Mouse (Mus musculus): ENCODE measurements at regions not wholly inside any gene's neighbourhood (a gene's known extent, or its start where the extent isn't known, plus 50 kb on each side); places are given as distances from the start of the nearest gene placed in this dataset.

- H3K36me3 ChIP-seq (ENCODE audit: control insufficient read depth, insufficient read depth, low read length): no peaks in the 10 kb centered on the region
- H3K9me3 ChIP-seq (ENCODE audit: control insufficient read depth, low read length): no peaks in the 10 kb centered on the region
- H3K4me1 ChIP-seq (ENCODE audit: control insufficient read depth, insufficient read depth, low read length): no peaks in the 10 kb centered on the region
- no peak overlapping the region for H3K4me3 ChIP-seq (ENCODE audit: low read depth, low read length)
- no peak overlapping the region for H3K4me2 ChIP-seq (ENCODE audit: low read depth, low read length)
- H3K9ac ChIP-seq (replicated peaks; ENCODE audit: low read depth, low read length): no peak overlapping the region
- no peak for ATAC-seq (ENCODE audit: low read depth)
- H3K27me3 ChIP-seq (ENCODE audit: control insufficient read depth, insufficient read depth, low read length): no peaks in the 10 kb centered on the region
- no peak overlapping the region for H3K27ac ChIP-seq (ENCODE audit: low read depth, low read length)
Observed at GRCm38 (mm10) chr4:7997575-7997953, 241.3 kb downstream of the Car8 start.

- 15% methylated on average over 6 of the region's 6 CpGs for WGBS
- Histone ChIP-seq H3K27me3 (ENCODE audit: control insufficient read depth, insufficient read depth, low read length) (no peaks in the 10 kb centered on the region), H3K4me1 (ENCODE audit: control insufficient read depth, insufficient read depth, low read length) (no peaks in the 10 kb centered on the region), H3K4me3 (ENCODE audit: low read depth, low read length) (no peak overlapping the region), H3K4me2 (ENCODE audit: low read depth, low read length) (no peak overlapping the region), H3K27ac (ENCODE audit: low read depth, low read length) (no peak overlapping the region), H3K9ac (replicated peaks; ENCODE audit: low read depth, low read length) (no peak overlapping the region), H3K36me3 (ENCODE audit: control insufficient read depth, insufficient read depth, low read length) (no peaks in the 10 kb centered on the region), H3K9me3 (ENCODE audit: control insufficient read depth, low read length) (no peaks in the 10 kb centered on the region)
- ATAC-seq (ENCODE audit: low read depth): no peak
Observed at GRCm38 (mm10) chr4:7996923-7997574, 241.8 kb downstream of the Car8 start.

- WGBS: 57% methylated on average over 3 of the region's 3 CpGs
- no peak for ATAC-seq (ENCODE audit: low read depth)
Observed at GRCm38 (mm10) chr4:7992944-7993343, 245.9 kb downstream of the Car8 start.

GRCm38 (mm10) chr4:7987781-7988180, 251.1 kb downstream of the Car8 start:
- Histone ChIP-seq H3K9ac (replicated peaks; ENCODE audit: low read depth, low read length) (no peak overlapping the region), H3K36me3 (ENCODE audit: control insufficient read depth, insufficient read depth, low read length) (no peaks in the 10 kb centered on the region), H3K4me3 (ENCODE audit: low read depth, low read length) (no peak overlapping the region), H3K4me1 (ENCODE audit: control insufficient read depth, insufficient read depth, low read length) (no peaks in the 10 kb centered on the region), H3K27ac (ENCODE audit: low read depth, low read length) (no peak overlapping the region), H3K27me3 (ENCODE audit: control insufficient read depth, insufficient read depth, low read length) (no peaks in the 10 kb centered on the region), H3K4me2 (ENCODE audit: low read depth, low read length) (no peak overlapping the region), H3K9me3 (ENCODE audit: control insufficient read depth, low read length) (no peaks in the 10 kb centered on the region)
- WGBS: 92% methylated on average over 1 of the region's 1 CpGs
- ATAC-seq (ENCODE audit: low read depth): no peak

More at GRCm38 (mm10) chr4:7992944-7993343, 245.9 kb downstream of the Car8 start:
- Histone ChIP-seq H3K9me3 (ENCODE audit: control insufficient read depth, low read length) (no peaks in the 10 kb centered on the region), H3K4me2 (ENCODE audit: low read depth, low read length) (no peak overlapping the region), H3K36me3 (ENCODE audit: control insufficient read depth, insufficient read depth, low read length) (no peaks in the 10 kb centered on the region), H3K4me1 (ENCODE audit: control insufficient read depth, insufficient read depth, low read length) (no peaks in the 10 kb centered on the region), H3K4me3 (ENCODE audit: low read depth, low read length) (no peak overlapping the region), H3K27me3 (ENCODE audit: control insufficient read depth, insufficient read depth, low read length) (no peaks in the 10 kb centered on the region), H3K27ac (ENCODE audit: low read depth, low read length) (no peak overlapping the region), H3K9ac (replicated peaks; ENCODE audit: low read depth, low read length) (no peak overlapping the region)

GRCm38 (mm10) chr4:7987346-7987745, 251.5 kb downstream of the Car8 start:
- no peak overlapping the region for H3K4me3 ChIP-seq (ENCODE audit: low read depth, low read length)
- H3K9ac ChIP-seq (replicated peaks; ENCODE audit: low read depth, low read length): no peak overlapping the region
- H3K4me1 ChIP-seq (ENCODE audit: control insufficient read depth, insufficient read depth, low read length): no peaks in the 10 kb centered on the region
- no peak overlapping the region for H3K4me2 ChIP-seq (ENCODE audit: low read depth, low read length)
- no peaks in the 10 kb centered on the region for H3K36me3 ChIP-seq (ENCODE audit: control insufficient read depth, insufficient read depth, low read length)
- no peaks in the 10 kb centered on the region for H3K27me3 ChIP-seq (ENCODE audit: control insufficient read depth, insufficient read depth, low read length)
- H3K27ac ChIP-seq (ENCODE audit: low read depth, low read length): no peak overlapping the region
- ATAC-seq (ENCODE audit: low read depth): no peak
- no peaks in the 10 kb centered on the region for H3K9me3 ChIP-seq (ENCODE audit: control insufficient read depth, low read length)
- WGBS: 87% methylated on average over 3 of the region's 3 CpGs

GRCm38 (mm10) chr4:7984814-7985213, 254.0 kb downstream of the Car8 start:
- Histone ChIP-seq H3K4me2 (ENCODE audit: low read depth, low read length) (no peak overlapping the region), H3K27me3 (ENCODE audit: control insufficient read depth, insufficient read depth, low read length) (no peaks in the 10 kb centered on the region), H3K4me1 (ENCODE audit: control insufficient read depth, insufficient read depth, low read length) (no peaks in the 10 kb centered on the region), H3K27ac (ENCODE audit: low read depth, low read length) (no peak overlapping the region), H3K4me3 (ENCODE audit: low read depth, low read length) (no peak overlapping the region), H3K36me3 (ENCODE audit: control insufficient read depth, insufficient read depth, low read length) (no peaks in the 10 kb centered on the region), H3K9ac (replicated peaks; ENCODE audit: low read depth, low read length) (no peak overlapping the region), H3K9me3 (ENCODE audit: control insufficient read depth, low read length) (no peaks in the 10 kb centered on the region)
- WGBS: 78% methylated on average over 6 of the region's 6 CpGs
- no peak for ATAC-seq (ENCODE audit: low read depth)

GRCm38 (mm10) chr4:7979772-7980351, 259.0 kb downstream of the Car8 start:
- H3K27me3 ChIP-seq (ENCODE audit: control insufficient read depth, insufficient read depth, low read length): no peaks in the 10 kb centered on the region
- H3K9ac ChIP-seq (replicated peaks; ENCODE audit: low read depth, low read length): no peak overlapping the region
- no peak overlapping the region for H3K4me3 ChIP-seq (ENCODE audit: low read depth, low read length)
- no peak overlapping the region for H3K27ac ChIP-seq (ENCODE audit: low read depth, low read length)
- H3K9me3 ChIP-seq (ENCODE audit: control insufficient read depth, low read length): no peaks in the 10 kb centered on the region
- ATAC-seq (ENCODE audit: low read depth): no peak
- no peaks in the 10 kb centered on the region for H3K36me3 ChIP-seq (ENCODE audit: control insufficient read depth, insufficient read depth, low read length)
- WGBS: 71% methylated on average over 12 of the region's 12 CpGs
- H3K4me2 ChIP-seq (ENCODE audit: low read depth, low read length): no peak overlapping the region
- H3K4me1 ChIP-seq (ENCODE audit: control insufficient read depth, insufficient read depth, low read length): no peaks in the 10 kb centered on the region

- ATAC-seq (ENCODE audit: low read depth): no peak
- no peak overlapping the region for H3K4me2 ChIP-seq (ENCODE audit: low read depth, low read length)
- no peaks in the 10 kb centered on the region for H3K4me1 ChIP-seq (ENCODE audit: control insufficient read depth, insufficient read depth, low read length)
- H3K4me3 ChIP-seq (ENCODE audit: low read depth, low read length): no peak overlapping the region
- no peaks in the 10 kb centered on the region for H3K36me3 ChIP-seq (ENCODE audit: control insufficient read depth, insufficient read depth, low read length)
- 80% methylated on average over 5 of the region's 5 CpGs for WGBS
- no peaks in the 10 kb centered on the region for H3K27me3 ChIP-seq (ENCODE audit: control insufficient read depth, insufficient read depth, low read length)
- H3K27ac ChIP-seq (ENCODE audit: low read depth, low read length): no peak overlapping the region
- H3K9me3 ChIP-seq (ENCODE audit: control insufficient read depth, low read length): no peaks in the 10 kb centered on the region
- H3K9ac ChIP-seq (replicated peaks; ENCODE audit: low read depth, low read length): no peak overlapping the region
Observed at GRCm38 (mm10) chr4:7977661-7978444, 261.0 kb downstream of the Car8 start.

- H3K36me3 ChIP-seq (ENCODE audit: control insufficient read depth, insufficient read depth, low read length): no peaks in the 10 kb centered on the region
- H3K4me3 ChIP-seq (ENCODE audit: low read depth, low read length): no peak overlapping the region
- 30% methylated on average over 6 of the region's 6 CpGs for WGBS
- no peaks in the 10 kb centered on the region for H3K9me3 ChIP-seq (ENCODE audit: control insufficient read depth, low read length)
- peak; percentile 58; the same call in 1 of the 2 replicates for ATAC-seq (ENCODE audit: low read depth)
- no peaks in the 10 kb centered on the region for H3K27me3 ChIP-seq (ENCODE audit: control insufficient read depth, insufficient read depth, low read length)
- H3K4me2 ChIP-seq (ENCODE audit: low read depth, low read length): no peak overlapping the region
- no peak overlapping the region for H3K9ac ChIP-seq (replicated peaks; ENCODE audit: low read depth, low read length)
- H3K4me1 ChIP-seq (ENCODE audit: control insufficient read depth, insufficient read depth, low read length): no peaks in the 10 kb centered on the region
- H3K27ac ChIP-seq (ENCODE audit: low read depth, low read length): no peak overlapping the region; the same call in 1 of the 2 replicates
Observed at GRCm38 (mm10) chr4:7970272-7970671, 268.6 kb downstream of the Car8 start.

All from neural tube, embryonic 14.5 days (tissue).